Mouse (Mus musculus) WW6 (cell line): ENCODE results near the gene Cyth1.

Experiments
- DNase-seq: peaks from one replicate; pipeline ENCODE4 v3.0.0-alpha.2; 2013; ENCODE audit warnings: low read depth, low spot score

Gene Cyth1

DNA sequence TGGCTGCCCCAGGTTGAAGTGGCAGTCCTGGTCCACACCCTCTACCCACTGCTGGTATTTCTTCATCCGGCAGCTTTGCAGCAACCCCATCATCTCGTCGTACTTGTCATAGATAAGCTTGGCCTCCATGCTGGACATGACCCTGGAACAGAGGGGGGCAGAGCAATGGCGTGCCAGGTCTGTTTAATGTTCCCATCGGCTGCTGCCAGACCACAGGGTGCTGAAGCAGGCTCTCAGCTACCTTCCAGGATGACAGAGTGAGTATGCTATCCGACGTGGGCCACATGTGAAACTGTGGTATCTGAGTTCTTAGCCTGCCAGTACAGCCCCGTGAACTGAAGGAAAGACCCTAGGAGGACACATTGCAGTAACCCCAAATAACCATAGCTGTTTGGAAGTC lies 129.6 kb downstream of the Cyth1 start:
- DNase-seq: no peak

DNA sequence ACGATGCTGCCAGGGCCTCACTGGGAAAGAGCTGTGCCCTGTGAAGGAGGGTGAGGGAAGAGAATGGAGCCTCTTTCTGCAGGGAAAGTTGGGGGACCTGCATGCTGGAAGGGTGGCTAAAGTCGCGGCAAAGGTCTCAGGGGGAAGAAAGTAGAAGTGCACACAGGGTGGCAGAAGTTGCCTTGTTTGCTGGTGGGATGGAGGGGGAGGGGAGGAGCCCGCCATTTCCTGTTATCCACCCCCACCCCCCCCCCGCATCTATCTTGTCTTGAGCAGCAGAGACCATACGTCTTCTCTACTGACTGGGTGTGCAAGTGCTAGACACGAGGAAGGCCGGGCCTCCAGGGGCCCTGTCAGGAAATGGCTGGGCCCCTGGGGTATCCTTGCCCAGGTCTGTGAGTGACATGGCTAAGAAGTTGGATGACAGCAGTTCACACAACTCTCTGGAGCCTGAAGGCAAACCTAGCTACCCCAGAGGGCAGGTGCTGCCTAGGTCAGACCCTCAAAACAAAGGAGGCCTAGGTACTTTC lies 133.7 kb downstream of the Cyth1 start:
- no peak for DNase-seq

DNA sequence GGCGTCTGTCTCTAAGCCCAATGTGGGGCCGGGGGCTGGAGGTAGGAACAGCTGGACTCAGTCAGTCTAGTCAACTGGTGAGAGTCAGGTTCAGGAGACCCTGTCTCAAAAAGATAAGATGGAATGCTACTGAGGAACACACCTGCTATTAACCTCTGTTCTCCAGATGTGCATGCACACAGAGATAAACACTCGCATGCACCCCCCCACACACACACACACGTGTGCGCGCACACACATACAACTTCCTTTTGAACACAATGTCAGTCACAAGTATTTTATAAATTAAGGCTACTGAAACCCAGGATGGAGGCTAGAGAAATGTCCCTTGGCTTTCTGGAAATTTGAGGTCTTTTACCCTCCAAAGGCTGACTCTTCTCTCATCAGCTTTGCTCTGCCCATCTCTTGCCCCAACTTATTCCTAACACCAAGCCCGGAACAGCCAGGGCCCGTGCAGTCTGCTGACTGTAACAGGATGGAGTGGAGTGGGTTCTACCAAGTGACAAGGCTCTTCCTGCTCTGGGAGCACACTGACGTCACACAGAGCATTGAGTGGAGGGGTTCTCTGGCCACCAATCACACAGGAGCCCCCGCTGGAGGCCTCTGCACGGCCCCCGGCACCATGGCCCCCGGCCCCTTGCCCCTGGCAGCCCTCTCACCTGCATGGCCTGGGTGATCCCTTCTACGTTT lies 134.7 kb downstream of the Cyth1 start:
- no peak for DNase-seq

DNA sequence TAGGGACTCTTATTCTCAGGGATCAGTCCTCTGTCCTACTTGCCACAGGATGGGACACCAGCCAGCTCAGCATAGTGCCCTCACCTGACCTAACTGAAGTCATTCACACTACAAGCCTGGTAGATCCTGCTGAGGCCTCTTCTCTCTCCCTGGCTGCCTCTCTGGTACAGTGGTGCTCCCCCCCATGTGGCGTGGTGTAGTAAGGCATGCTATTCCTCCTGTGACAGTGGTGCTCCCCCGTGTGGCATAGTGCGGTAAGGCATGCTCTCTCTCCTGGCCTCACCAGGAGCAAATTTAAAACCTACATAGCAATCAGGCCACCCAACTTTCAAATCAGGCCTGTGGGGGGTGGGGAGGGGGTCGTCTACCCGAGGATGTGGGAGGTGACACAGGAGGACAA lies 144.4 kb downstream of the Cyth1 start:
- DNase-seq: peak; percentile 70

DNA sequence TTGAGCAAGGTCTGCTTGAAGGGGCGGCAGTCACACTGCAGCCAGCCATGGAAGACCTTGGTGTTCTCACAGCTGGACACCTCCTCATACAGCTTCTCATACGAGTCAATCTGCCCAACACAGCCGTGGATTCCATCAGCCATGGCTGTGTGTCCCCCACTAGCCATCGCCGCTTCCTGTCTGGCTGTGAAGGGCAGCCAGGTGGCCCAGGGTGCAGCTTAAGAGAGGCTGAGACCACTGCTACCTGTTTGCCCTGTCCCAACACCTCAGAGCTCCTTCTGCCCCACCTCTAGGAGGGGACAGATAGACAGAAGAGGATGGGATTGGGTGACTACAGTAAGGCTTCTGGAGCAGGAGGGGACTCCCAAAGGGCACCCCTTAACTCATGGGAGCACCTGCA lies 145.0 kb downstream of the Cyth1 start:
- DNase-seq: no peak

DNA sequence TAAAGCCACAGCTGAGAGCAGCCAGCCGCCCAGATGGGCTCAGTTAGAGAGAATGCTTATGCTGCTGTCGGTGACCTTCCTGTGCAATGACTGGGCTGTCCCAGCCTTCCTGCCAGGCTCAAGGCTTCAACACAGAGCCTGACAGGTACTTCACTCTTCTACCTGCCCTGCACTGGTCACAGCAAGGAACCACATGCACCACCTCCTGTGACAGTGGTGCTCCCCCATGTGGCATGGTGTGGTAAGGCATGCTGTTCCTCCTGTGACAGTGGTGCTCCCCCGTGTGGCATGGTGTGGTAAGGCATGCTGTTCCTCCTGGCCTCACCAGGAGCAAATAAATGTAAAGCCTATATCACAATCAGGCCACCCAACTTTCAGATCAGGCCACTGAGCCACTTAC lies 145.6 kb downstream of the Cyth1 start:
- peak; percentile 87 for DNase-seq

GRCm38 (mm10) chr11:118101133-118101532 lies 147.3 kb downstream of the Cyth1 start:
- DNase-seq: no peak

- no peak for DNase-seq
Observed at GRCm38 (mm10) chr11:118096736-118097135, 151.7 kb downstream of the Cyth1 start.

- no peak for DNase-seq
Observed at GRCm38 (mm10) chr11:118095004-118095403, 153.4 kb downstream of the Cyth1 start.

DNA sequence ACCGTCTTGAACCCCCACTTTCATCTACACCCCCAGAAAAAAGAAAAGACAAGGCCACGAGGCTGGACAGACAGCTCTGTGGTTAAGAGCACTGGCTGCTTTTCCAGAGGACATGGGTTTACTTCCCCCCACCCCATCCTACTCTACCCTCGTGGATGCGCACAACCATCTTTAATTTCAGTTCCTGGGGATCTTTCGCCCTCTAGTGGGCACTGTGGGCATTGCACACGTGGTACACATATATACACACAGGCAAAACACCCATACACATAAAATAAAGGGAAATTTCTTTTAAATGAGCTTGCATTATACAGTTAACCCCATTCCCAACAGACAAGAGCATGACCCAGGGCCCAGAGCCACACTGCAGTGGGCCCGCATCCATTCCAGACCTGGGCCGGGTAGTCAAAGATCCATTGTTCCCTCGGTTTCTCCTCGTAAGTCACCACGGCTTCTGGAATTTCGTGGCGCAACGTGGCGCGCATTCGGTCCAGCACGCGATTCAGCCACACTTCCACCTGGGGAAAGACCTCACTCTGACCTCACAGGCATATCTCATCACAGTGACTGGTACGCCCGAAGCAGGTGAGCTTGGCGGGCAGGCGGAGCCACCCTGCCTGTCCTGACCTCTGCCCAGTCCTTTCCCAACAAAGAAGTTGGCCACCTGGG lies 157.3 kb downstream of the Cyth1 start:
- DNase-seq: peak; percentile 65

DNA sequence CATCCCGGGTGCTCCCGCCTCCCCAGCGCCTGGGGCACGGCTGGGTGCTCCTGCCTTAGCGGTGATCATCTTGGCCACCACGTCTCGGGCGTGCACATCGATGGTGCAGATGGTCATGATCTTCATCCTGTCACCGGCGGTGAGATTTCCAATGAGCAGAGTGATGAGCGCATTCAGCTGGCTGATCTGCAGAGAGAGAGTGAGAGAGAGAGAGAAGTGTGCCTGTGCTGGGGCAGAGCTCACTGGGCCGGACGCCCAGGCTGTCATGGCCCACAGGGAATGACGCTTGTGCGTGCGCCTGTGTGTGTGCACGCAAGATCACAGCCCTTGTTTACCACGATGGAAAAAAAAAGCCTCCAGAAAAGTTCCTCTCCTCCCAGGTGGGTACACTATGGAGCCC lies 159.5 kb downstream of the Cyth1 start:
- no peak for DNase-seq

DNA sequence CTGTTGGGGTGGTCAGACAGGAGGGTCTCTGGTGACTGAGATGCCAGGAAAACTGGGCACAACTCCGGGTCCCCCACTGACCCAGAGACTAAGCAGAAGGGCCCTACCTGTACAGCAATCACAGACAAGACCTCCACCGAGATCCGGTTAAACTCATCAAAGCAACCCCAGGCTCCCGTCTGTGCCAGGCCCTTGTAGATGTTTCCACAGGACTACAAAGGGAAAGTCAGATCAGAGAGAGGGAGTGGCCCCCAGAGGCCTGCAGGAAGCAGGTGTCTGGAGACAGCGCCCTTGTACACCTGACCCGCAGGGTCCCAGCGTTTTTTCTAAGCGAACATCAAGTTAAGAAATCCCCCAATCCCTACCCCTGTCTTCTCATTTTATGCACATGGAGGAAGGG lies 162.4 kb downstream of the Cyth1 start:
- DNase-seq: no peak

- no peak for DNase-seq
Observed at GRCm38 (mm10) chr11:118085176-118085575, 163.2 kb downstream of the Cyth1 start.

DNA sequence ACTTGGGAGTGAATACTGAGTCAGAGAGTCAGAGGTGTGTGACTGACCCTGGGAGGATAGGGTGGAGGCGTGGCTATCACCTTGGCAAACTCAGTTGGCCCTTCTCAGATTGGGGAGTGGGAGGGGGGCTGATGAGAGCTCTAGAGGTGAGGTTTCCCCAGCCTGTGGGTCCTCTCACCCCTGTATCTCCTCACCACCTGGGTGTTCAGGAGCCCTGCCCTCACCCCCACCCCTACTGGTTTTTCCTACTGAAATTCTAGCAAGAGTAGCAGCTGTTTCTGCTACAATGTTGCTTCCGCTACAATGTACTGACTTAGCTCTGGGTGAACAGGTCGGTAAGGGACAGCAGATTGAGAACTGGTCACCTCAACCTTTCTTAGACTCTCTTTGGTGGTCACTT lies 164.1 kb downstream of the Cyth1 start:
- DNase-seq: no peak

GRCm38 (mm10) chr11:118083811-118084210 lies 164.6 kb downstream of the Cyth1 start:
- DNase-seq: peak; percentile 65

DNA sequence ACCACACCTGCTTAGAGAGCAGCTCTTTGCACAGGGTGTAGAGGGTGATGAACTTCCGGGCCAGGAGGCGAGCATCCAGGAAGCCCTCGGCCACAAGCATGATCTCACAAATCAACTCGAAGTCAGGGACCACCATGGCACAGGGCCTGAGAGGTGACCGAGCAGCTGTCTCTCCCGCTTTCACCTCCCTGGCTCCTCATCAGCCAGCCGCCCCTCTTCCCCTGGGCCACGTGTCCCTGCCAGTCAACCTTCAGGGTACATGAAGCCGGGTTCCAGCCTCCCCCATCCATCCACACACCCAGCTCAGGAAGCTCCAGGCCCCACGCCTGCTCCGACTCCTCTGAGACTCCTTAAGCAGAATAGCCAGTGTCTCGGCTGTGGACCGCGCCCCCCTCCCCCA lies 166.1 kb downstream of the Cyth1 start:
- no peak for DNase-seq
